In genomic region chrX:71528150-71528549, GRCm38 (mm10) we compare ENCODE assay signal across 22 mouse cellular contexts. TPM values are rescaled to one million over a fixed set of nuclear protein-coding genes. Genes with fewer than 3 reads are reported as not detected.
DNase-seq lines count a peak whose midpoint lies in the region; ATAC-seq lines count a peak whose summit lies in the region.
"Had no signal": no experiment of that assay in that cellular context is flagged by ENCODE, and none has a peak within 500 bp of the region (broad histone marks: within the 10 kb centered on the region; RNA-seq: fewer than 3 reads in every experiment).

No protein-coding gene starts in this region.

- H3K9ac ChIP-seq in hindbrain, embryonic 12.5 days: no peak overlapping the region
- H3K9ac ChIP-seq in hindbrain, embryonic 11.5 days (ENCODE audit: low read depth, low read length): no peak overlapping the region
- no peak overlapping the region for H3K9ac ChIP-seq in midbrain, embryonic 15.5 days
- no peak overlapping the region for H3K9ac ChIP-seq in hindbrain, embryonic 16.5 days (ENCODE audit: low read depth, low read length)
- H3K9ac ChIP-seq in neural tube, embryonic 14.5 days (replicated peaks; ENCODE audit: low read depth, low read length): no peak overlapping the region
- H3K9ac ChIP-seq: heart, embryonic 12.5 days; kidney, embryonic 15.5 days; limb, embryonic 15.5 days; liver, embryonic 14.5 days had no signal

- H3K4me1 ChIP-seq in hindbrain, embryonic 12.5 days: peaks cover 5% of the 10 kb centered on the region; the same call in 1 of the 2 replicates
- no peaks in the 10 kb centered on the region for H3K4me1 ChIP-seq in hindbrain, embryonic 11.5 days (replicated peaks; ENCODE audit: control insufficient read depth, insufficient read depth, low read length)
- 0 out of 2 replicates have a peak, but pooled peaks cover 3% of the 10 kb centered on the region for H3K4me1 ChIP-seq in midbrain, embryonic 15.5 days
- 0 out of 2 replicates have a peak, but pooled peaks cover 2% of the 10 kb centered on the region for H3K4me1 ChIP-seq in midbrain, embryonic 10.5 days
- H3K4me1 ChIP-seq in hindbrain, embryonic 16.5 days (ENCODE audit: control insufficient read depth, insufficient read depth, low read depth, low read length): no peaks in the 10 kb centered on the region; the same call in 1 of the 2 replicates
- H3K4me1 ChIP-seq in neural tube, embryonic 14.5 days (ENCODE audit: control insufficient read depth, insufficient read depth, low read length): 0 out of 2 replicates have a peak, but pooled peaks cover 2% of the 10 kb centered on the region

- no peak overlapping the region for H3K4me3 ChIP-seq in hindbrain, embryonic 12.5 days
- no peak overlapping the region for H3K4me3 ChIP-seq in hindbrain, embryonic 11.5 days (ENCODE audit: low read depth, low read length)
- no peak overlapping the region for H3K4me3 ChIP-seq in midbrain, embryonic 15.5 days
- H3K4me3 ChIP-seq in midbrain, embryonic 10.5 days: no peak overlapping the region
- H3K4me3 ChIP-seq in hindbrain, embryonic 16.5 days (ENCODE audit: low read length): no peak overlapping the region
- no peak overlapping the region for H3K4me3 ChIP-seq in neural tube, embryonic 14.5 days (ENCODE audit: low read depth, low read length)
- H3K4me3 ChIP-seq: erythroblast, embryonic 14.5 days; heart, adult 2 months; heart, embryonic 12.5 days; kidney, embryonic 15.5 days; limb, embryonic 15.5 days had no signal

- no peaks in the 10 kb centered on the region for H3K9me3 ChIP-seq in hindbrain, embryonic 12.5 days (replicated peaks)
- no peaks in the 10 kb centered on the region for H3K9me3 ChIP-seq in hindbrain, embryonic 11.5 days (ENCODE audit: control insufficient read depth, low read length)
- no peaks in the 10 kb centered on the region for H3K9me3 ChIP-seq in midbrain, embryonic 15.5 days
- no peaks in the 10 kb centered on the region for H3K9me3 ChIP-seq in midbrain, embryonic 10.5 days (replicated peaks)
- H3K9me3 ChIP-seq in hindbrain, embryonic 16.5 days (ENCODE audit: control insufficient read depth, low read length): no peaks in the 10 kb centered on the region
- no peaks in the 10 kb centered on the region for H3K9me3 ChIP-seq in neural tube, embryonic 14.5 days (ENCODE audit: control insufficient read depth, low read length)
- H3K9me3 ChIP-seq: heart, embryonic 12.5 days; kidney, embryonic 15.5 days; limb, embryonic 15.5 days had no signal

- ATAC-seq in hindbrain, embryonic 12.5 days (ENCODE audit: low FRiP score): peak; percentile 65; the same call in 1 of the 2 replicates
- no peak for ATAC-seq in hindbrain, embryonic 11.5 days (ENCODE audit: low FRiP score)
- ATAC-seq in midbrain, embryonic 15.5 days (replicated peaks): peak; percentile 55; the same call in 1 of the 2 replicates
- peak; percentile 52; the same call in 1 of the 2 replicates for ATAC-seq in hindbrain, embryonic 16.5 days
- ATAC-seq in neural tube, embryonic 14.5 days (ENCODE audit: low read depth): peak; percentile 72
- ATAC-seq: CD4-positive, CD25-positive, alpha-beta regulatory T cell, adult 4 months had no signal

- no peak overlapping the region for H3K4me2 ChIP-seq in hindbrain, embryonic 12.5 days (replicated peaks)
- H3K4me2 ChIP-seq in hindbrain, embryonic 11.5 days (replicated peaks; ENCODE audit: low read depth, low read length): no peak overlapping the region
- no peak overlapping the region for H3K4me2 ChIP-seq in midbrain, embryonic 15.5 days
- H3K4me2 ChIP-seq in hindbrain, embryonic 16.5 days (ENCODE audit: low read length): no peak overlapping the region
- no peak overlapping the region for H3K4me2 ChIP-seq in neural tube, embryonic 14.5 days (ENCODE audit: low read depth, low read length)
- H3K4me2 ChIP-seq: heart, embryonic 12.5 days; kidney, embryonic 15.5 days; limb, embryonic 15.5 days had no signal

- DNase-seq in hindbrain, embryonic 11.5 days (ENCODE audit: low spot score): no peak
- DNase-seq in midbrain, embryonic 10.5 days (ENCODE audit: low spot score): no peak
- DNase-seq in gastrocnemius, postnatal 4 days (ENCODE audit: low spot score in 2 of 2): no peak
- DNase-seq: cerebellum, adult 11-12 months; gastrocnemius, postnatal 36 days; heart, adult 2 months; heart, postnatal 4 days; lung, adult 2 months; right cerebral cortex, postnatal 4 days; thymus, adult 2 months; thymus, postnatal 36 days had no signal

- H3K27ac ChIP-seq in hindbrain, embryonic 12.5 days: no peak overlapping the region; the same call in 1 of the 2 replicates
- H3K27ac ChIP-seq in hindbrain, embryonic 11.5 days (ENCODE audit: low read depth, low read length): no peak overlapping the region
- H3K27ac ChIP-seq in midbrain, embryonic 15.5 days: no peak overlapping the region
- no peak overlapping the region for H3K27ac ChIP-seq in midbrain, embryonic 10.5 days (replicated peaks)
- H3K27ac ChIP-seq in hindbrain, embryonic 16.5 days (ENCODE audit: low read depth, low read length): no peak overlapping the region
- H3K27ac ChIP-seq in neural tube, embryonic 14.5 days (ENCODE audit: low read depth, low read length): peak overlapping the region; percentile 50; the same call in 1 of the 2 replicates
- H3K27ac ChIP-seq: heart, adult 2 months; kidney, embryonic 15.5 days; limb, embryonic 15.5 days; liver, embryonic 14.5 days; macrophage had no signal

- no peaks in the 10 kb centered on the region for H3K27me3 ChIP-seq in hindbrain, embryonic 12.5 days
- no peaks in the 10 kb centered on the region for H3K27me3 ChIP-seq in hindbrain, embryonic 11.5 days (ENCODE audit: control insufficient read depth, insufficient read depth, low read length)
- no peaks in the 10 kb centered on the region for H3K27me3 ChIP-seq in midbrain, embryonic 15.5 days (replicated peaks)
- 0 out of 2 replicates have a peak, but pooled peaks cover 4% of the 10 kb centered on the region for H3K27me3 ChIP-seq in midbrain, embryonic 10.5 days (ENCODE audit: low read depth, poor library complexity, severe bottlenecking)
- no peaks in the 10 kb centered on the region for H3K27me3 ChIP-seq in hindbrain, embryonic 16.5 days (replicated peaks; ENCODE audit: control insufficient read depth, insufficient read depth, low read length)
- H3K27me3 ChIP-seq in neural tube, embryonic 14.5 days (ENCODE audit: control insufficient read depth, insufficient read depth, low read length): no peaks in the 10 kb centered on the region
- H3K27me3 ChIP-seq: limb, embryonic 15.5 days had no signal

- H3K36me3 ChIP-seq in hindbrain, embryonic 12.5 days: no peaks in the 10 kb centered on the region
- no peaks in the 10 kb centered on the region for H3K36me3 ChIP-seq in hindbrain, embryonic 11.5 days (ENCODE audit: control insufficient read depth, insufficient read depth, low read length)
- no peaks in the 10 kb centered on the region for H3K36me3 ChIP-seq in midbrain, embryonic 15.5 days (replicated peaks)
- H3K36me3 ChIP-seq in midbrain, embryonic 10.5 days: no peaks in the 10 kb centered on the region
- H3K36me3 ChIP-seq in hindbrain, embryonic 16.5 days (ENCODE audit: control insufficient read depth, insufficient read depth, low read length): no peaks in the 10 kb centered on the region
- H3K36me3 ChIP-seq in neural tube, embryonic 14.5 days (ENCODE audit: control insufficient read depth, insufficient read depth, low read length): no peaks in the 10 kb centered on the region
- H3K36me3 ChIP-seq: heart, embryonic 12.5 days; kidney, embryonic 15.5 days; limb, embryonic 15.5 days had no signal

- WGBS in hindbrain, embryonic 12.5 days: 47% methylated on average over 3 of the region's 3 CpGs
- WGBS in hindbrain, embryonic 11.5 days: 60% methylated on average over 3 of the region's 3 CpGs
- 53% methylated on average over 3 of the region's 3 CpGs for WGBS in midbrain, embryonic 15.5 days
- 69% methylated on average over 3 of the region's 3 CpGs for WGBS in midbrain, embryonic 10.5 days
- WGBS in hindbrain, embryonic 16.5 days: 45% methylated on average over 3 of the region's 3 CpGs
- 37% methylated on average over 3 of the region's 3 CpGs for WGBS in neural tube, embryonic 14.5 days

RNA-seq across cellular contexts. Expression of gene Hmgb3, which starts 27.6 kb away (rescaled TPM):
- polyA plus RNA-seq in hindbrain, embryonic 12.5 days (2016; fragmentation: Nextera tagmentation; extraction: Ambion mirVana): 578 and 611 TPM in 2 replicates
- 571 and 643 TPM in 2 replicates for polyA plus RNA-seq in hindbrain, embryonic 11.5 days (2014; fragmentation: Nextera tagmentation; extraction: Ambion mirVana)
- 533 and 542 TPM in 2 replicates for polyA plus RNA-seq in midbrain, embryonic 15.5 days (2015; fragmentation: Nextera tagmentation; extraction: Ambion mirVana)
- polyA plus RNA-seq in midbrain, embryonic 10.5 days (2016; fragmentation: Nextera tagmentation; extraction: Ambion mirVana): 719 and 770 TPM in 2 replicates
- polyA plus RNA-seq in hindbrain, embryonic 16.5 days (2015; fragmentation: Nextera tagmentation; extraction: Ambion mirVana): 433 and 437 TPM in 2 replicates
- polyA plus RNA-seq in neural tube, embryonic 14.5 days (2014; fragmentation: Nextera tagmentation; extraction: Ambion mirVana): 378 and 434 TPM in 2 replicates
- total RNA-seq in gastrocnemius, postnatal 4 days (2021): 10 to 100 TPM; 41.4 to 49.0 TPM

RNA-seq across cellular contexts. Expression of gene Cd99l2, which starts 35.5 kb away (rescaled TPM):
- polyA plus RNA-seq in hindbrain, embryonic 12.5 days (2016; fragmentation: Nextera tagmentation; extraction: Ambion mirVana): 46.1 and 46.2 TPM in 2 replicates
- polyA plus RNA-seq in hindbrain, embryonic 11.5 days (2014; fragmentation: Nextera tagmentation; extraction: Ambion mirVana): 23.0 and 29.0 TPM in 2 replicates
- 81.2 and 84.4 TPM in 2 replicates for polyA plus RNA-seq in midbrain, embryonic 15.5 days (2015; fragmentation: Nextera tagmentation; extraction: Ambion mirVana)
- 22.0 and 24.8 TPM in 2 replicates for polyA plus RNA-seq in midbrain, embryonic 10.5 days (2016; fragmentation: Nextera tagmentation; extraction: Ambion mirVana)
- polyA plus RNA-seq in hindbrain, embryonic 16.5 days (2015; fragmentation: Nextera tagmentation; extraction: Ambion mirVana): 90.7 and 103 TPM in 2 replicates
- polyA plus RNA-seq in neural tube, embryonic 14.5 days (2014; fragmentation: Nextera tagmentation; extraction: Ambion mirVana): 69.9 and 85.0 TPM in 2 replicates
- total RNA-seq in gastrocnemius, postnatal 4 days (2021): 10 to 100 TPM; 28.4 to 30.3 TPM
